Mouse (Mus musculus): ENCODE measurements around the gene Xiap. TPM values are rescaled to one million over a fixed set of nuclear protein-coding genes. Genes with fewer than 3 reads are reported as not detected.

Gene Xiap
- total RNA-seq (2014; fragmentation: Nextera tagmentation) (25.4 and 30.4 TPM in 2 replicates), total RNA-seq (2017) (31.5 and 35.6 TPM in 2 replicates)

- ATAC-seq (replicated peaks; ENCODE audit: low FRiP score, low TSS enrichment, poor library complexity, severe bottlenecking), result no peak
Observed at GRCm38 (mm10) chrX:42059282-42060068, at the start of gene Xiap. TSS of gene Xiap (plus strand) at chrX:42059679.

DNA sequence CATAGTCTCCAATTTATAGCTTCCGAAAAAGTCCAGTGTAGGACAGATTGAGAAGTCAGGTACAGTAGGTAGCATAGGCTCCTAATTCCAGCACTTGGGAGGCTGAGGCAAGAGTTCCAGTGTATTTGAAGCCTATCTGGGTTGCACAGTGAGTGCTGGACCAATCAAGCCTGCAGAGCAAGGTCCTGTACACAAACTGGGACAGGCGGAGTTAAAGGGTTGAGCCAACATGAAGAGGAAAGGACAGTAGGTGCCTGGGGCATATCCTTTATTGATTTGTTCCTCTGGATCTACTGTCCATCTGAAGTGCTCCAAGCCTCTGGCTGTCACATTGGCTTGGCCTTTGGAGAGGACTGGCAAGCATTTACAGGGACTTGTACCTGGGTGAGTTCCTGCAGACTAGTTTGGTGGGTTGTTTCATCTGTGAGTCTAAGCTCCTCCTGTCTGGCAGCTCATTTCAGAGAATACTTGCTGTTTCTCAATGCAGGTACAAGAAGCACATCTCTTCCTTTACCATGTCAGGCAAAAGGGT, 46.7 kb upstream of the Xiap start:
- no peak for ATAC-seq (replicated peaks; ENCODE audit: low FRiP score, low TSS enrichment, poor library complexity, severe bottlenecking)

DNA sequence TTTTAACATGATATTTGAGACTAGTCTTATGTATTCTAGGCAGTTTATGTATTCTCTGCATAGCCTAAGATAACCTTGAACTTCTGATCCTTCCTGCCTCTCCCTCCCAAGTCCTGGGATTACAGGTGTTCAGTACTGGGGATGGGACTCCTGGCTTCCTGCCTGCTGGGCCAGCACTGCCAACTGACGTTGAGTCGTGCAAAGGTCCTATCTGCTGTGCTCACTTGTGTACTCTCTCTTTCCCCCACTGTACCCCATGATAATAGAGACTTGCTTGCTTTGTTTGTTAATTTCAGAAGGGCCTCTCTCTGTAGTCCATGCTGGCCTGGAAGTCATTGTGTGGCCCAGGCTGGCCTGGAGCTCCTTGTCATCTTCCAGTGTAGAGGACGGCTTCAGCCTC, 45.7 kb upstream of the Xiap start:
- ATAC-seq (replicated peaks; ENCODE audit: low FRiP score, low TSS enrichment, poor library complexity, severe bottlenecking), result peak; percentile 76

DNA sequence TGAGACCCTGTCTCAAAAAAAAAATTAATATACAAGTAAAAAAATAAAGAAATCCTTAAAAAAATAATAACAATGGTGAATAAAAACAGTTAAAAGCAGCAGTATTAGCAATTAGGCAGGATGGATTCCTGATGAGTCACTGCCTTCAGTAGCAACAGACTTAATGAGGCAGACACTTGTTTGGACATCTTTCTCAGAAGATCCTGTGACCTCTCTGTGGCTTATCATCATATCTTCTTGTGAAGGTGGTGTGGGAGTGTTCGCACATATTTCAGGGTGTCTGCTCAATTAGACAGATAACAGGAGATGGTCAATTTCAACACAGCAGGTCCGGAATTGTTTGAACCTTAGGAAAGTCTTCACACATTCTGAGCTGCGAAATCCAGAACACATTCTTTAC, 45.0 kb upstream of the Xiap start:
- 0 out of 2 replicates have a peak, but pooled peaks have one; percentile 20 for ATAC-seq (replicated peaks; ENCODE audit: low FRiP score, low TSS enrichment, poor library complexity, severe bottlenecking)

- ATAC-seq (replicated peaks; ENCODE audit: low FRiP score, low TSS enrichment, poor library complexity, severe bottlenecking), result no peak
Observed at GRCm38 (mm10) chrX:42018030-42018429, 41.4 kb upstream of the Xiap start.

DNA sequence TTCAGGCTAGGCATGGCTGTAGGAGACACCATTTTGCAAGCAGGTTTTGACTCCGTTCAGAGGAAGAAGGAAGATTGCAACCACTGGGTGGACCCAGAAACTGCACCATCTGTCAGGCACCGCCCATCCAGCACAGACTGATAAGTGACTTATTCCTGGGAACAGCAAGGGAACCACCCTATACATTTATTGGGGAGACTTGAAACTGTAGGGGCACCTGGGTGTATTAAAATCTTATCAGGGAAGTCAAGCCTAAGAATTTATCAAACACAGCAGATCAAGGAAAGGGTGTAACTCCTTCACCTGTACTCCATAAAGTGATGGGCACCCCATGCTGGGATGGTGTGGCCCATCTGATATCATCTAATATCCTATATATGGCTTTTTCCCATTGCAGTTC, 40.0 kb upstream of the Xiap start:
- ATAC-seq (replicated peaks; ENCODE audit: low FRiP score, low TSS enrichment, poor library complexity, severe bottlenecking), result peak; percentile 88

DNA sequence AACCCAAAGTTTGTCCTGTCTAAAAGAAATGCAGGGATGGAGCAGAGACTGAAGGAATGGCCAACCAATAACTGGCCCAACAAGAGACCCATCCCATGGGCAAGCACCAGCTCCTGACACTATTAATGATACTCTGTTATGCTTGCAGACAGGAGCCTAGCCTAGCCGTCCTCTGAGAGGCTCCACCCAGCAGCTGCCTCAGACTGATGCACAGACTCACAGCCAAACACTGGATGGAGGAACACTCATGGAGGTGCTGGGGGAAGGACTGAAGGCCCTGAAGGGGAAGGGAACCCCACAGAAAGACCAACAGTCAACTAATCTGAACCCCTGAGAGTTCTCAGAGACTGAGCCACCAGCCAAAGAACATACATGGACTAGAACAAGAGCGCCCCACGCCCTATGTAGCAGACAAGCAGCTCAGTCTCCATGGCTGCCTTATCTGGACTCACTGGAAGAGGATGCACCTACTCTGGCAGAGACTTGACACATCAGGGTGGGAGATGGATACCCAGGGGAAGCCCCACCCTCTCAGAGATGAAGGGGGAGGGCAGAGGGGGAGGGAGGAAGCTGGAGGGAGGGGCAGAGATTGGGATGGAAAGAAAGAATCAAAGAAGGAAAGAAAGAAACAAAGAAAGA, 33.6 kb upstream of the Xiap start:
- ATAC-seq (replicated peaks; ENCODE audit: low FRiP score, low TSS enrichment, poor library complexity, severe bottlenecking), result peak; percentile 57; the same call in 1 of the 2 replicates

- ATAC-seq (replicated peaks; ENCODE audit: low FRiP score, low TSS enrichment, poor library complexity, severe bottlenecking), result 0 out of 2 replicates have a peak, but pooled peaks have one; percentile 52
Observed at GRCm38 (mm10) chrX:42026981-42027380, 32.5 kb upstream of the Xiap start.

GRCm38 (mm10) chrX:42033111-42033693, 26.3 kb upstream of the Xiap start:
- peak; percentile 84 for ATAC-seq (replicated peaks; ENCODE audit: low FRiP score, low TSS enrichment, poor library complexity, severe bottlenecking)

DNA sequence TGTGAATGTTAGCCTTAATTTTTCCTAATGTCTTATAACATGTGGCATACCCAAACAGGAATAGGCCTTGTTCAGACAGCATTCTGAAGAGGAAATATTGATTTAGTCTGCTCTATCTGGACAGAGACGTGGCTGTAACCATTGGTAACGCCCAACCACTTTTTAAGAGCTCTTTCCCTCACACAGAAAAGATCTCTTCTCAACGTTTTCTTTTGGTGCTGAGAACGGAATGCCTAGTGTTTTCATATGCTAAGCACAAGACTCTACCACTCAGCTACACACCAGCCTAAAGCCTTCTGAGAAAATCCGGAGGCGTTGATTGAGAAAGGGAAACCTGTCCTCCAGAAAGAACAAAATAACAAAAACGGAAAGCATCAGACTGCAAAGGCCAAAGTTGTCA, 25.6 kb upstream of the Xiap start:
- no peak for ATAC-seq (replicated peaks; ENCODE audit: low FRiP score, low TSS enrichment, poor library complexity, severe bottlenecking)

DNA sequence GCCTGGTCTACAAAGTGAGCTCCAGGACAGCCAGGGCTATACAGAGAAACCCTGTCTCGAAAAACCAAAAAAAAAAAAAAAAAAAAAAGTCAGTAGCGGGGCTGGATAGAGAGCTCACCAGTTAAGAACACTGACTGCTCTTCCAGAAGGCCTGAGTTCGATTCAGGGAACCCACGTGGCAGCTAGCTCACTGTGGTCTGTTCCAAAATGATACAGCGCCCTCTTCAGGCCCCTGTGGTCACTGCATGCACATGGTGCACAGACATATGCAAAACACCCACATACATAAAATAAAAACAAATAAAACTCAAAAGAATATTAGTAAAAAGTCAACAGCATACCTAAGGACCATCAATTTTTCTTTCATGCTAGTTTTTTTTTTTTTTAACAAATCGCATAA, 20.0 kb upstream of the Xiap start:
- ATAC-seq (replicated peaks; ENCODE audit: low FRiP score, low TSS enrichment, poor library complexity, severe bottlenecking), result no peak

DNA sequence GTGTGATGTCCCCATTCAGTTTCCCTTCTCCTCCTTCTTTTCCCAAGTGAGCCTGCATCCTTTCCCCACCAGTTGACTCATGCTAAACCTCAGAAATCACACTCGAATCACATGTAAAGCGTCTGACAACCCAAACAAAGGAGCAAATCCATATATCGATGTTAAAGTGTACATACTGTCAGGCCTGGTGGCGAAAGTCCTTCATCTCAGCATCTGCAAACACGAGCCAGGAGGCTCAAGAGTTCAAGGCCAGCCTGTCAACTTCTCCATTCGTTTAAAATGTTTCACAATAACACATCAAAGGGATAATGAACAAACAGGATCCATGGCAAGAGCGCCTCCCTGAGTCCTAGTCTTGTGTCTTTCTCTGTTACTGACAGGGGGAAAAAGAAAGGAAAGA, 14.5 kb upstream of the Xiap start:
- no peak for ATAC-seq (replicated peaks; ENCODE audit: low FRiP score, low TSS enrichment, poor library complexity, severe bottlenecking)

GRCm38 (mm10) chrX:42050652-42051643, 8.5 kb upstream of the Xiap start:
- ATAC-seq (replicated peaks; ENCODE audit: low FRiP score, low TSS enrichment, poor library complexity, severe bottlenecking), result no peak

DNA sequence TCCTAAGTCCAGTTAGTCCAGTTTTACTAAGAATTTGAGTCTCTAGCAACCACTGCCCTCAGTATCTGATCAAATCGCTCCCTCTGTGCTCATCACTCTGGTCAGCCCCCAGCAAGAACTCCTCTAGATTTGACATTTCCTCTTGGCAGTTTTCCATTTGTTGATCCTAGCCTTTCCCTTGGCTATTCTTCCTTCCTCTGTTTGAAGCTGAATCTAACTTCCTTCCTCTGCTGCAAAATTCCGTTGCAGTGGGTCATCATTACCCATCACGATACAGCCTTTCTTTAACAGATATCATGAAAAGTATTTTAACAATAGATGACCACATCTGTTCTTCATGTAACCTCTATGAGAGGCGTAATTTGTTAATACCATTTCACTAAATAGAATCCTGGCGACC, 2.5 kb upstream of the Xiap start:
- no peak for ATAC-seq (replicated peaks; ENCODE audit: low FRiP score, low TSS enrichment, poor library complexity, severe bottlenecking)

DNA sequence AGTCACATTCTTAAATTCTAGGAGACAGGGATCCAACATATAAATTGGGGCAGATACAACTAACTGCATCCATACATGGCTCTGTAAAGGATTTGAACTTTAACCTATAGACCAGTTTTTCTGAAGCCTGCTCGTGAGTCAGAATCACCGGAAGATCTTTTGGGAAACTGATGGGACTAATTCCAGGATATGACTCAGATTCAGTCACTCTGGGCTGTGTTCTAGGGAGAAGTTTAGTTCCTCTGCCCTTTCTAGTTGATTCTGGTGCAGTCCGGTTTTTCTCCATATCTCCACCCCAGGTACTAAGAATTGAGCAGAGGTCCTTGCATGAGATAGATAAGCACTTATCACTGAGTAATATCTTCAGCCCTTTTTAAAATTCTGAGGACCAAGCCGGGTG, 1.6 kb upstream of the Xiap start:
- ATAC-seq (replicated peaks; ENCODE audit: low FRiP score, low TSS enrichment, poor library complexity, severe bottlenecking), result no peak

DNA sequence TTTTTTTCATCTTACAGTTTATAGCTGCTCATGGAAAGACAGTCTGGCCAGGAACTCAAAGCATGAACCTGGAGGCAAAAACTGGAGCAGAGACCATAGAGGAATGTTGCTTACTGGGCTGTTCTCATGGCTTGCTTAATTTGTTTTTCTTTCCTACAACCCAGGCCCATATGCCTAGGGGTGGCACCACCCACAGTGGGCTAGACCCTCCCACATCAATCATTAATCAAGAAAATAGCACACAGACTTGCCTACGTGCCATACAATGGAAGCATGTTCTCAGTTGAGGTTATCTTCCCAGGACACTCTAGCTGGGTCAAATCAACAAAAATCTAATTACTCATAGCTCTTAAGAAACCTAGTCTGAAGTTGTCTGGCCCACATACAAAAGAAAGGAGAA, 4.1 kb downstream of the Xiap start:
- no peak for ATAC-seq (replicated peaks; ENCODE audit: low FRiP score, low TSS enrichment, poor library complexity, severe bottlenecking)

GRCm38 (mm10) chrX:42065086-42065485, 5.6 kb downstream of the Xiap start:
- no peak for ATAC-seq (replicated peaks; ENCODE audit: low FRiP score, low TSS enrichment, poor library complexity, severe bottlenecking)

- ATAC-seq (replicated peaks; ENCODE audit: low FRiP score, low TSS enrichment, poor library complexity, severe bottlenecking), result no peak
Observed at GRCm38 (mm10) chrX:42066771-42067170, 7.3 kb downstream of the Xiap start.

GRCm38 (mm10) chrX:42067791-42068200, 8.3 kb downstream of the Xiap start:
- ATAC-seq (replicated peaks; ENCODE audit: low FRiP score, low TSS enrichment, poor library complexity, severe bottlenecking), result peak; percentile 73

Data from megakaryocyte-erythroid progenitor cell, adult 5-6 weeks (primary cell).